In genomic region chr3:102715839-102716238, GRCm38 (mm10) we compare ENCODE assay signal across 16 mouse cellular contexts. TPM values are rescaled to one million over a fixed set of nuclear protein-coding genes. Genes with fewer than 3 reads are reported as not detected.
DNase-seq lines count a peak whose midpoint lies in the region; ATAC-seq and TF ChIP-seq lines count a peak whose summit lies in the region.
"Had no signal": no experiment of that assay in that cellular context is flagged by ENCODE, and none has a peak within 500 bp of the region (broad histone marks: within the 10 kb centered on the region; RNA-seq: fewer than 3 reads in every experiment).

No protein-coding gene starts in this region.

- no peaks in the 10 kb centered on the region for H3K27me3 ChIP-seq in liver, embryonic 13.5 days

- no peak for TF ChIP-seq CTCF in layer of hippocampus, adult 2 months (conservative IDR thresholded peaks at IDR 0.05)

- 0 out of 2 replicates have a peak overlapping the region, but pooled peaks have one; percentile 50 for H3K9ac ChIP-seq in liver, embryonic 13.5 days
- H3K9ac ChIP-seq: limb, embryonic 12.5 days had no signal

- peak; percentile 85 for DNase-seq in heart, adult 11 months
- DNase-seq in heart, postnatal 10 days = no peak
- no peak for DNase-seq in layer of hippocampus, adult 2 months (ENCODE audit: low spot score in 2 of 2)
- DNase-seq in layer of hippocampus, adult 11-12 months (ENCODE audit: low spot score) = no peak
- no peak for DNase-seq in liver, embryonic 13.5 days
- DNase-seq in left cerebral cortex, adult 11 months (ENCODE audit: low spot score) = no peak
- no peak for DNase-seq in embryo, embryonic 10.5 days (ENCODE audit: low spot score)
- DNase-seq: adrenal gland, postnatal 25 days; embryo, embryonic 11 days; kidney, postnatal 25 days; layer of hippocampus, postnatal 36 days; lung, postnatal 4 days; right cerebral cortex, postnatal 4 days had no signal

- H3K36me3 ChIP-seq in liver, embryonic 13.5 days = no peaks in the 10 kb centered on the region
- H3K36me3 ChIP-seq: limb, embryonic 12.5 days had no signal

- ATAC-seq in liver, embryonic 13.5 days (ENCODE audit: low read depth) = no peak
- peak; percentile 37; the same call in 1 of the 2 replicates for ATAC-seq in neutrophil, adult 5-6 weeks (ENCODE audit: extremely low read depth, insufficient number of reproducible peaks, low FRiP score, poor library complexity, severe bottlenecking)

- H3K9me3 ChIP-seq in liver, embryonic 13.5 days (replicated peaks) = no peaks in the 10 kb centered on the region
- H3K9me3 ChIP-seq: limb, embryonic 12.5 days had no signal

- H3K4me3 ChIP-seq in layer of hippocampus, adult 2 months = no peak overlapping the region
- 0 out of 2 replicates have a peak overlapping the region, but pooled peaks have one; percentile 42 for H3K4me3 ChIP-seq in liver, embryonic 13.5 days (replicated peaks)
- H3K4me3 ChIP-seq: limb, embryonic 12.5 days had no signal

- peaks cover 4% of the 10 kb centered on the region; the same call in 1 of the 2 replicates for H3K4me1 ChIP-seq in liver, embryonic 13.5 days (replicated peaks)

- WGBS in liver, embryonic 13.5 days (ENCODE audit: insufficient replicate concordance) = 61% methylated on average over 8 of the region's 8 CpGs

- H3K4me2 ChIP-seq in liver, embryonic 13.5 days = peak overlapping the region; percentile 61

- intact Hi-C loops in heart, postnatal 10 days (cut with DNase I) = loop anchor here (1.0 to 5.0 kb wide), 3 partner anchors 46 to 456 kb away; partner anchors contain the start of gene Bcas2

- peak overlapping the region; percentile 3; the same call in 1 of the 2 replicates for H3K27ac ChIP-seq in layer of hippocampus, adult 2 months
- no peak overlapping the region; the same call in 1 of the 2 replicates for H3K27ac ChIP-seq in liver, embryonic 13.5 days
- H3K27ac ChIP-seq: limb, embryonic 12.5 days had no signal

RNA-seq across cellular contexts. Expression of gene Tspan2, which starts 18.5 kb away (rescaled TPM):
- 10 to 100 TPM; 30.9 to 31.9 TPM for total RNA-seq in heart, postnatal 10 days (2021)
- 10 to 100 TPM; 70.5 to 76.2 TPM for total RNA-seq in layer of hippocampus, adult 2 months (2021)
- 1.9 and 2.1 TPM in 2 replicates for polyA plus RNA-seq in liver, embryonic 13.5 days (2015; fragmentation: Nextera tagmentation; extraction: Ambion mirVana)
- total RNA-seq in neutrophil, adult 5-6 weeks (2017) = 32.3 and 35.3 TPM in 2 replicates
- polyA plus RNA-seq: erythroblast, embryonic 14.5 days had no signal
